Mouse (Mus musculus) cerebellum, adult 11-12 months (tissue): ENCODE measurements around the gene Sema6b.

ENCODE experiments used
- DNase-seq: peaks from one replicate; pipeline ENCODE4 v3.0.0; 2022

The Sema6b gene

DNA sequence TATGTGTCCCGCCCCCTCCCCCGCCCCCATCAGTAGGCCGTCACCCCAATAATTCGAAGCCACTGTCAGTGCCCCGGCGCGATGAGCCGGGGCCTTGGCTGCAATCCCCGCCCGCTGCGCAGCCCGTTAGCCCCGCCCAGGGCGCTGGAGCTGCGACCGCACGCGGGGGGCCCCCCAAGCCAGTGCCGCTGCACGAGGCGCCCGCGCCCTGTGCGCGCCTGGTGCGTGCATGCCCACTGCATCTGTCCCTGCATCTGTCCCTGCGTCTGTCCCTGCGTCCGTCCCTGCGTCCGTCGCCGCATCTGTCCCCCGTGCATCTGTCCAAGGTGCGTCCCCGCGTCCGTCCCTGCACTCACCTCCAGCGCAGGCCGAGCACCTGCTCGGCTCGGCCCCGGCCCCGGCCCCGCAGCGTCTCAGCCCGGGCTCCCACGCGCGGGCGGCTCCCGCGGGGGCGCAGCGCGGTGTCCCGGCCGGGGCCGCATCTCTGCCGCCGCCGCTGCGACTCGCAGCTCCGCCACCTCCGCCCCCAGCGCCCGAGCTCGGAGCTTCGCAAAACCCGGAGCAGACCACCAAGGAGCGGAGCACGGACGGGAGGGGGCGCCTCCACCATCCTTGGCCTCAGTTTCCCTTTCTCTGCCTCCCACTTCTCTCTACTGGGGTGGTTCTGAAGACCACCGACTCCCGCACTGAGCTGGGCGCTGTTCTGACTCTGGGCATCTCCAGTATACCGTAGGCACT is at the start of gene Sema6b:
TSS of gene Sema6b (minus strand) at position 486 of the 738 bp plus-strand sequence.
- peak; percentile 77 for DNase-seq

- no peak for DNase-seq
Observed at GRCm38 (mm10) chr17:56185281-56186141, 45.4 kb upstream of the Sema6b start.

DNA sequence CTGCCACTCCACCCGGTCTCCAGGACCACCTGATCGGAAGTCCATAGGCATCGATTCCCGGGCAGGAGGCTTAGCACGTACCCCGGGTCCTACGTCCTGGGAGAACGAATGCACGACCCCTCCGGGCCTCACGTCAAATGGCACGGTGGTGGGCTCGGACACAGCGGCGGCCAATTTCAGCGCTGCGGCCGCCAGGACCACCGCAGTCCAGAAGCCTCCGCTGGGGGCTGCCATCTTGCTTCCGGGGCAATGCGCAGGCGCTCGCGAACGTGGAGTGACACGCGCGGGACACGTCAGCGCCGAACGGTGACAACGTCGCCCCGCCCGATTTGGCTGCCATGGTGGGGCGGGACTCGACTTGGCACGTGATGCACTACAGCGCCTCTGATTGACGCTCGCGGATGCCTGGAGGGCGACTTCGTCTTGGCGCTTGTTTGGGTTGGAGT is 43.5 kb upstream of the Sema6b start, which contains the start of gene Mydgf:
TSS of gene Mydgf (minus strand) at position 263 of the 446 bp plus-strand sequence.
- peak; percentile 94 for DNase-seq

DNA sequence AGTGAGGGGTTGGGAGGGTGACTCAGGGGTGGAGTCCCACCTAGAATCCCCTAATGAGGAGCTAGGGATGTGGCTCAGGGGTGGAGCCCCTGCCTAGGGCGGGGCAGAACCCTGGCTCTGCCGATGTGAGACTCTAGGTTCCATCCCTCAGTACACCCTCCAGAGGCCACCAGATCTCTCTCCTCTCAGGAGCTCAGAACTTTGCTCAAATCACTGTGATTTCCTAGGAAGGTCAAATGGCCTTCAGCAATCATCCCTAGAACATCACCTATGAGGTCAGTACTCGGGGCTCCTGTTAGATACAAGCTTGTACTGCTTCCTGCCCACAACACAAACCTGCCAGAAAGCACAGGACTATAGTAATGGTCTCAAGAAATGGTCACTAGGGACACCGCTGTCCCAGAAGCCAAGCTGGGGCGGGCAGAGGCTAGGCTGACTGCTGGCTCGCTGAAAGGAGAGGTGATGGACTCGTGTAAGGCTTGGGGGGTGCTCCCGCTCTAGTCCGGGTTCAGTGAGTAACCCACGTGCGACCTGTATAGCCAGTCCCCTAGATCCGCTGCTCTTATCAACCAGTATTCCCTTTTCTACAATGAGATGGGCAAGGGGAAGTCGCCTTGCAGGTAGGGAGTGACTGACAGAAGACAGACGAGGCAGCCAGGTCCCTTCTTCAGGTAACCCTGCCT is 43.0 kb upstream of the Sema6b start:
- peak; percentile 43 for DNase-seq

DNA sequence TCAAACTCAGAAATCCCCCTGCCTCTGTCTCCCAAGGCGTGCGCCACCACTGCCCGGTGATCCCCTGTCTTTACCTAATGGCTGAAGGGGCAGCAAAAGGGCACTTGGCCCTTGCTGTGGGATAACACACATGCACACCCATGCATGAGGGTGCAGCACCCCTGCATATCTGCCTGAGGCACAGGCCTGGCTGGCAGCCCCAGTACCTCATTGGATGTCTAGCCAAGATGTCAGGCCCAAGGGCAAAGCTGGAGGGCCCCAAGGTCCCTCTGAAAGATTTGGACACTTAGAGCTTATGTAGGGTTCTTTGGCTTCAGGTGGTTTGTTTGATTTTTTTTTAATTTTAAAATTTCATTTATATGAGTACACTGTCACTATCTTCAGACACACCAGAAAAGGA is 35.3 kb upstream of the Sema6b start:
- no peak for DNase-seq

- DNase-seq, result no peak
Observed at GRCm38 (mm10) chr17:56173401-56174046, 33.4 kb upstream of the Sema6b start.

DNA sequence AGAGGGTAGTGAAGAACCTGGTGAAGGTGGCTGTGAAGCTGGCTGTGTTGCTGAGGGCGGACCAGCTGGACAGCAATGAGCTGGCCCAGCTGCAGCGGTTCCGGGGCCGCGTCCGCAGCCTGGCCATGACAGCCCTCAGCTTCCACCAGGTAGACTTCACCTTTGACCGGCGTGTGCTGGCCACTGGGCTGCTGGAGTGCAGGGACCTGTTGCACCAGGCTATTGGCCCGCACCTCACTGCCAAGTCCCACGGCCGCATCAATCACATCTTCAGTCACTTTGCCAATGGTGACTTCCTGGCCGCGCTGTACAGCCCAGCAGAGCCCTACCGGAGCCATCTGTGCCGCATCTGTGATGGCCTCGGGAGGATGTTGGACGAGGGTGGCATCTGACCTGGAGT is 31.7 kb upstream of the Sema6b start:
- no peak for DNase-seq

- no peak for DNase-seq
Observed at GRCm38 (mm10) chr17:56171456-56171855, 31.3 kb upstream of the Sema6b start.

DNA sequence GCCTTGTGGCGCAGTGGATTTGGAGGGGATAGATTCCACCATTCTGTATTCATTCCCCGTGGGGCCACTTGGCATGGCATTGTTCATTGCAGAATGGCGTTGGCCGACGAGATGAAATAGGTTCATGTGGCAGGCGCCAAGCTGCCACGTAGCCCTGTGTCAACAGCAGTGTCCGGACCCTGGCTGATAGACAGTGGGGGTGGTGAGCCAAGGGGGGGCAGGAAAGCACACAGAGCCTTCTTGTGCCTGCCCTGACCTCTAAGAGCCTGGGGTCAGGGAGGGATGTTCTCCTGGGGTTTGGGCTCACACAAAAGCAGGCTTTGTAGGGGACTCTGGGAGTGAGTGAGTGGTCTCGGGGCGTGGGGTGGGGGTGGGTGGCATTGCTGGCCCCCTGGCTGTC is 30.5 kb upstream of the Sema6b start:
- no peak for DNase-seq

- no peak for DNase-seq
Observed at GRCm38 (mm10) chr17:56169830-56170229, 29.7 kb upstream of the Sema6b start.

DNA sequence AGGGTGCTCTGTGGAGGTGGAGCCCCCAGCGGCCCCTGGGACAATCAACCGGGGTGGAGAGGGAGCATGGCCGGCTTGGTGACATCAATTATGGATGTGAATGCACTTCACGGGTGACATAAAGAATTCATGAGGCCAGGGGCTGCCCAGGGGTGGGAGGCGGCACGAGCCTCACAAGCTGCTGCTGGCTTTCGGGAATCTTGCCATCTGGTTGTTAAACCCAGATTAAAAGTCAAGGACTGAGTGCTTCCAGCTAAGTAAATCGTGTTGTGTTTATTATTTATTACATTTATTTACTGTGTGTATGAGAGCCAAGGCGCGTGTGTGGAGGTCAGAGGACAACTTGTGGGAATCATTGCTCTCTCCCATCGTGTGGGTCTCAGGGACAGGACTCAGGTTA is 25.5 kb upstream of the Sema6b start:
- DNase-seq, result no peak

- no peak for DNase-seq
Observed at GRCm38 (mm10) chr17:56164510-56164909, 24.4 kb upstream of the Sema6b start.

DNA sequence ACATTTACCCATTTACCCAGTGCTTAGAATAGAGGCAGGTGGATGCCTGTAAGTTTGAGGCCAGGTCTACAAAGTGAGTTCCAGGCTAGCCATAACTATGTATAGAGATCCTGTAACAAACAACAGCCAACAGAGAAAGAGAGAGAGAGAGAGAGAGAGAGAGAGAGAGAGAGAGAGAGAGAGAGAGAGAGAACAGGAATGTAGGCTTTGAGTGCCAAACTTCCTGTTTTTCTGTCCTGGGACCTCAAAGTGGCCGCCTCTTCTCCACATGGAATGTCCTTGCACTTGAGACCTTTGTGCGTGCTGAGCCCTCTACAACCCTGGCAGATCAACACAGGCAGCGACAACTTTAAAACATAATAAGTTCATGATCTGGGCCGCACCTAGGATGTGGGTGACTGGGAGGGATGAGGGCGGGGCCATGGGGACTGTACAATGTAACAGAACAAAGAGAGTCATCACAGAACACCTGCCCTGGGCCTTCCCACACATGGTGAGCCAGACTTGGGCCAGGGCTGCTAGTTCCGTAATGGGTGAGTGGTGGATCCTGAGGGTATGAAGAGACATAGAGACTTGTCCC is 23.5 kb upstream of the Sema6b start:
- DNase-seq, result no peak

DNA sequence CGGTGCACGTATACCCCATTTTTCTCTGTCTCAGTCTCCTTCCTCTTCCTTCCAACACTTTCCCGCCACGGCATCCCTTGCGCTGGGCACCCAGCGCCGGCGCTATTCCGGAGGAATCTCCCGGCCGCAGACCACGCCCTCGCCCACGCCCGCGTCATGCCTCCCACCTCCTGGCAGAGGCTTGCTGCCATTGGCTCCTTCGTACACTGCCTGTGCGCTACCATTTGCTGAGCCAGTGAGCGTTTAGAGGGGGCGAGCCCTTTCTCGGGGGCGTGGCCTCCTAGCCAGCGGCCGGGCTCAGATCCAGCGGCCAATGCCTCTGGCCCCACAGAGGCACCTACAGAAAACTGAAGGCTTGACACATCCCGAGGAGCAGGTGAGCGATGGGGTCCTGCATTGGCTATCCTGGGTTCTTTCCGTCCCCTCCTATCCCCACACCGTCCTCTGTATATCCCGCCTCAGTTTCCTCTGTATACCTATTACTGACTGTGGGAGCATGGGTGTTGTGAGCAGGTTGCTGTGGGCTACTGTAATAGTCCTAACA is 22.2 kb upstream of the Sema6b start, which contains the start of gene Tnfaip8l1:
TSS of gene Tnfaip8l1 (plus strand) at position 247 of the 544 bp plus-strand sequence.
- DNase-seq, result peak; percentile 94

DNA sequence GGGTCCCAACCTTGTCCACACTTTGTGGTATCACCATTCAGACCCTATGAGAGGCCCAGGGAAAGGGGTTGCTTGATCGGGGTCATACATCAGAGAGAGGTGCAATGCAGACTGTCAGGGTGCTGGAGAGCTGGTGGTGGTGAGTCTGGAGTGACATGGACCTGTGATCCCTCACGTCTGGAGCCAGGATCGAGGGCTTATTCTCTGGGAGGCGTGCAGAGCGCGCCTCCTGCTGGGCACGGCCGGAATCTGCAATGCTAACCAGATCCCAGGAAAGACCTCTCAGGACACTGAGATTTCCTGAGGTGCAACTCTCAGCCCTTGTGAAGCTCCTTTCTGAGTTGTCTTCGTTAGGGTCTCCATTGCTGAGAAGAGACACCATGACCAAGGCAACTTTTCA is 19.6 kb upstream of the Sema6b start:
- DNase-seq, result peak; percentile 52

DNA sequence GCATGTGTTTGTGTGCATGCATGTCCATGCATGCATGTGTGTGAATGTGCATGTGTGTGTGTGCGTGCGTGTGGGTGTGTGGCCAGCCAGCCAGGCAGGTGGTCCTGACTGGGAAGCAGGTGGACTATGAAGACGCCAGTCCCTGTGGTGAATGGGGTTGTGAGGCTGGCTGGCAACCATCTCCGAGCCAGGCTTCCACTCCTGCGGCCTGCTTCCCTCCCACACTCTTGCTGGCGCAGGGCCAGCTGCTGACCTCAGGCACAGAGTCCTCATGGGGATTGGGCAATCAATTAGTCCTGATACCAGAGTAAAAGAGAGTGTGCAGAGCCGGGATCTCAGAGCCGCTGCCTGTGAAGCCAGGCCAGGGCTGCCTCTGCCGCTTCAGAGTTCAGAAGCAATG is 13.5 kb upstream of the Sema6b start:
- DNase-seq, result peak; percentile 28

GRCm38 (mm10) chr17:56149897-56150296 is 9.8 kb upstream of the Sema6b start:
- DNase-seq, result no peak

DNA sequence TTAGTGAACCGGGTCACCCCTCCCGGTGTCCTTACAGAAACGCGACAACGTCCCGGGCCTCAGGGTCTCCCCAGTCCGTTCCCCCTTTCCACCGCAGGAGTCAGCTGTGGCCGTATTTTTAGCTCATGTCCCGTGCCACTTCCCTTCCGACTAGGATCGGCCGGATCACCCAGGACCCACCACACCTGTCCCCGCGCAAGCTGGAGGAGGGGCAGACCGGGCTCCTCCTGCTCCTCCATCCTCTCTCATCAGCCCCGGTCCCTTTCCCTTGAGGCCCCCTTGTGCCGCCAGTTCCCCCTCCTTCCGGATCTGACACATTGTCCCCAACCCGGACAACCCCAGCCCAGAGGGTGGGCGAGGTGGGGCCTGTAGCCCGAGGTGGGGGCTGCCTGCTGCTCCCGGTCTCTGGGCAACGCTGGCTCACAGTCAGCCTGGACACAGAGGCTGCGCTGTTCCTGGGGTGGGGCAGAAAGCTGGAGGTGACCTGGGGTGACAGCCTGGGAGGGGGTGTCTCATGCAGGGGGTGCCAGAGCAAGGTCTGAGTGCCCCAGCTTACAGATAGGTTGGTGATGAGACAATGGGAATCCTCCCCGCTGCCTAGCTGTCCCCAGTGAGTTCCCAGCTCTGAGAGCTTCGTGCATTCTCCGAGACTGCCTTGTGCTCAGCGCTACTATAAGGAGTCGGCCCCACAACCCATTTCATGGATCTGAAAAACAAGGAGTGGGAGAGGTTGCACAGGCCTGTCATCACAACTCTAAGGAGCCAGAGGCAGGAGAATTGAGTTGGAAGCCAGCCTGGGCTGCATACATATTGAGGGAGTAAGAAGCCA is 8.9 kb upstream of the Sema6b start:
- DNase-seq, result peak; percentile 21

GRCm38 (mm10) chr17:56148280-56148679 is 8.1 kb upstream of the Sema6b start:
- no peak for DNase-seq

- peak; percentile 4 for DNase-seq
Observed at GRCm38 (mm10) chr17:56147420-56147819, 7.3 kb upstream of the Sema6b start.

- DNase-seq, result peak; percentile 3
Observed at GRCm38 (mm10) chr17:56146131-56146530, 6.0 kb upstream of the Sema6b start.
